Mouse (Mus musculus): ENCODE results near the gene Traf6.

- TF ChIP-seq EP300 (IDR thresholded peaks at IDR 0.05) (no peak), CTCF (IDR thresholded peaks at IDR 0.05) (peak; percentile 97)
These were observed 13.0 kb upstream of the Traf6 start for GRCm38 (mm10) chr2:101665058-101665702.

All from lung, postnatal 0 days (tissue).